Mouse (Mus musculus): ENCODE measurements around the gene Nup107. TPM values are rescaled to one million over a fixed set of nuclear protein-coding genes. Genes with fewer than 3 reads are reported as not detected.
"Not testable (repeated sequence)": the region's sequence is repeated elsewhere in the genome, so short reads cannot be mapped to it uniquely, and the experiment has no call there.

Gene Nup107
- polyA plus RNA-seq, 1 experiment from 2014 or later: 74.7 TPM

- no peak overlapping the region for H3K4me3 ChIP-seq
- H3K4me1 ChIP-seq: peaks cover 6% of the 10 kb centered on the region; the same call in 1 of the 2 replicates
- H3K27ac ChIP-seq: no peak overlapping the region
- H3K9ac ChIP-seq: no peak overlapping the region
- no peaks in the 10 kb centered on the region for H3K36me3 ChIP-seq
- WGBS: 91% methylated on average over 4 of the region's 4 CpGs
- no peaks in the 10 kb centered on the region for H3K27me3 ChIP-seq
- ATAC-seq (ENCODE audit: borderline replicate concordance, extremely low read depth, low FRiP score, low TSS enrichment): no peak
- no peak overlapping the region for H3K4me2 ChIP-seq
- no peaks in the 10 kb centered on the region for H3K9me3 ChIP-seq
These were observed 65.6 kb downstream of the Nup107 start for GRCm38 (mm10) chr10:117726888-117727385.

DNA sequence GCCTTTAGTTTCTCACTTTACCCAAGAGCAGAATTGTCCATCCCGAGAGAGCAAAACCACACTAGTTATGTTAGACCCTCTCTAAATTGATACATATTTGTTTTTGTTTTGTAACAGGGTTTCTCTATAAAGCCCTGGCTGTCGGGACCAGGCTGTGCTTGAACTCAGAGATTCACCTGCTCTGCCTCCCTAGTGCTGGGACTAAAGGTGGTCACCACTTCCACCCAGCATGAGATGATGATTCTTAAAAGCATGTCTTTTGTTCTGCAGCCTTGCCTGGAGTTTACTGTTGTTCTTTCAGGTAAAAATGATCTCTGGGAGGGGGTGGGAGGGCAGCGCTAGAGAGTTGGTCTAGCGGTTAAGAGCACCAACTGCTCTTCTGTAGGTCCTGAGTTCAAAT, 66.2 kb downstream of the Nup107 start:
- WGBS: 89% methylated on average over 4 of the region's 4 CpGs
- no peak overlapping the region for H3K4me2 ChIP-seq
- H3K36me3 ChIP-seq: no peaks in the 10 kb centered on the region
- H3K9me3 ChIP-seq: no peaks in the 10 kb centered on the region
- H3K27me3 ChIP-seq: no peaks in the 10 kb centered on the region
- ATAC-seq (ENCODE audit: borderline replicate concordance, extremely low read depth, low FRiP score, low TSS enrichment): no peak
- H3K4me3 ChIP-seq: no peak overlapping the region
- peaks cover 6% of the 10 kb centered on the region; the same call in 1 of the 2 replicates for H3K4me1 ChIP-seq
- no peak overlapping the region for H3K27ac ChIP-seq
- no peak overlapping the region for H3K9ac ChIP-seq

GRCm38 (mm10) chr10:117725671-117726070, 66.8 kb downstream of the Nup107 start:
- ATAC-seq (ENCODE audit: borderline replicate concordance, extremely low read depth, low FRiP score, low TSS enrichment): no peak
- H3K4me2 ChIP-seq: no peak overlapping the region
- no peaks in the 10 kb centered on the region for H3K36me3 ChIP-seq
- peaks cover 6% of the 10 kb centered on the region; the same call in 1 of the 2 replicates for H3K4me1 ChIP-seq
- no peak overlapping the region for H3K4me3 ChIP-seq
- H3K9me3 ChIP-seq: no peaks in the 10 kb centered on the region
- H3K27ac ChIP-seq: no peak overlapping the region
- WGBS: 63% methylated on average over 7 of the region's 7 CpGs
- H3K27me3 ChIP-seq: no peaks in the 10 kb centered on the region
- no peak overlapping the region for H3K9ac ChIP-seq

GRCm38 (mm10) chr10:117724804-117725361, 67.6 kb downstream of the Nup107 start:
- peaks cover 6% of the 10 kb centered on the region; the same call in 1 of the 2 replicates for H3K4me1 ChIP-seq
- H3K9me3 ChIP-seq: no peaks in the 10 kb centered on the region
- H3K4me3 ChIP-seq: no peak overlapping the region
- WGBS: 90% methylated on average over 3 of the region's 3 CpGs
- no peaks in the 10 kb centered on the region for H3K36me3 ChIP-seq
- H3K9ac ChIP-seq: no peak overlapping the region
- ATAC-seq (ENCODE audit: borderline replicate concordance, extremely low read depth, low FRiP score, low TSS enrichment): no peak
- no peak overlapping the region for H3K27ac ChIP-seq
- no peaks in the 10 kb centered on the region for H3K27me3 ChIP-seq
- no peak overlapping the region for H3K4me2 ChIP-seq

- no peak for ATAC-seq (ENCODE audit: borderline replicate concordance, extremely low read depth, low FRiP score, low TSS enrichment)
- Histone ChIP-seq H3K4me1 (peaks cover 4% of the 10 kb centered on the region; the same call in 1 of the 2 replicates), H3K9me3 (no peaks in the 10 kb centered on the region), H3K27me3 (no peaks in the 10 kb centered on the region), H3K4me3 (no peak overlapping the region), H3K4me2 (no peak overlapping the region), H3K36me3 (no peaks in the 10 kb centered on the region), H3K9ac (no peak overlapping the region), H3K27ac (no peak overlapping the region)
- WGBS: 65% methylated on average over 5 of the region's 5 CpGs
These were observed 68.3 kb downstream of the Nup107 start for GRCm38 (mm10) chr10:117724136-117724718.

DNA sequence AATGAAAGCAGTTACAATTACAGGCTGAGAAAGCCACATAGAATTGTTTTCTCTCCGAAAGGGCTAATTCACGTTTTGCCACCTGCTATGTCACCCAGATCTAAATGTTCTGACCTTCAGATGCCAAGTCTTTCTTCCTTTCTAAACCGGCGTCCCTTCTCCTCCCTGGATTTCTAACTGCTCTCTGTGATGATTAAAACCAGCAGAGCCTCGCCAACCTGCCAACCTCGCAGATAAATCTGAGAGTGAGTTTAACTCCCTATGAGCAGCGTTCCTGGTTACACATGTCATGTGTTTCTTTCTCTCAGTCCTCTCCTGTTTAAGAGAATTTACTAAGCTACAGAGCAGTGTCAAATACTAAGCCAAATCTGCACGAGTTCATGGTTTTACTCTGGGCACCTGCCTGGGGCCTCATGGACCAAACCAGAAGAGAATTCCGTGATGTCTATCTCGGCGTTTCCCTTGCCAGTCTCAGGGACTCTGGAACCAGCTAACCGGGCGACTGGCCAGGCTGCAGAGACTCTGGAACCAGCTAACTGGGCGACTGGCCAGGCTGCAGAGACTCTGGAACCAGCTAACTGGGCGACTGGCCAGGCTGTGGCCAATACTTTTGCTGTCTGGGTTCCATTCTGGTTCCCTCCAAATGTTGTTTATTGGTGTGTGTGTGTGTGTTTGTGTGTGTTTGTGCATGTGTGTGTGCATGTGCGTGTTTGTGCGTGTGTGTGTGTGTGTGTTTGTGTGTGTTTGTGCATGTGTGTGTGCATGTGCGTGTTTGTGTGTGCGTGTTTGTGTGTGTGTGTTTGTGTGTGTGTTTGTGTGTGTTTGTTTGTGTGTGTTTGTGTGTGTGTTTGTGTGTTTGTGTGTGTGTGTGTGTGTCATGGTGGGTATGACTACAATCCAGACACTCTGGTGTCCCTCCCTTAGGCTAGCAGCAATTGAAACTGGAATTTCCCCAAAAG, 74.1 kb downstream of the Nup107 start:
- H3K36me3 ChIP-seq: no peaks in the 10 kb centered on the region
- H3K9me3 ChIP-seq: no peaks in the 10 kb centered on the region
- H3K27me3 ChIP-seq: no peaks in the 10 kb centered on the region
- H3K4me3 ChIP-seq: no peak overlapping the region
- 47% methylated on average over 19 of the region's 19 CpGs for WGBS
- peak overlapping the region; percentile 61 for H3K27ac ChIP-seq
- no peak overlapping the region for H3K9ac ChIP-seq
- H3K4me2 ChIP-seq: peak overlapping the region; percentile 1; the same call in 1 of the 2 replicates
- H3K4me1 ChIP-seq: peaks cover 15% of the 10 kb centered on the region; the same call in 1 of the 2 replicates
- no peak for ATAC-seq (ENCODE audit: borderline replicate concordance, extremely low read depth, low FRiP score, low TSS enrichment)

- WGBS: 5% methylated on average over 4 of the region's 4 CpGs
- Histone ChIP-seq H3K9ac (no peak overlapping the region), H3K4me2 (peak overlapping the region; percentile 1; the same call in 1 of the 2 replicates), H3K9me3 (no peaks in the 10 kb centered on the region), H3K36me3 (no peaks in the 10 kb centered on the region), H3K27me3 (no peaks in the 10 kb centered on the region), H3K4me1 (peaks cover 15% of the 10 kb centered on the region; the same call in 1 of the 2 replicates), H3K4me3 (no peak overlapping the region), H3K27ac (peak overlapping the region; percentile 61)
- no peak for ATAC-seq (ENCODE audit: borderline replicate concordance, extremely low read depth, low FRiP score, low TSS enrichment)
These were observed 74.9 kb downstream of the Nup107 start for GRCm38 (mm10) chr10:117717583-117717982.

DNA sequence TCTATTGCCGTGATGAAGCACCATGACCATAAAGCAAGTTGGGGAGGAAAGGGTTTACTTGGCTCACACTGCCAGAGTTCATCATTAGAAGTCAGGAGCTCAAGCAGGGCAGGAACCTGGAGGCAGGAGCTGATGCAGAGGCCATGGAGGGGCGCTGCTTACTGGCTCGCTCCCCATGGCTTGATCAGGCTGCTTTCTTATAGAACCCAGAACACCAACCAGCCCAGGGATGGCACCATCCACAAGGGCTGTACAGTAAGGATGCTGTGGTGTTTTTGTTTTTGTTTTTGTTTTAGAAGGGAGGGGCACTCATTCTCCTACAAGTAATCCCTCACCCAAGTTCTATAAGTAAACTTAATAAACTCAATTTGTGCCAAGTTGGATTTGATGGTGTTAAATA, 75.8 kb downstream of the Nup107 start:
- Histone ChIP-seq H3K36me3 (no peaks in the 10 kb centered on the region), H3K27me3 (no peaks in the 10 kb centered on the region), H3K4me1 (peaks cover 15% of the 10 kb centered on the region; the same call in 1 of the 2 replicates), H3K9ac (no peak overlapping the region), H3K4me3 (no peak overlapping the region), H3K27ac (no peak overlapping the region), H3K9me3 (no peaks in the 10 kb centered on the region), H3K4me2 (no peak overlapping the region)
- ATAC-seq (ENCODE audit: borderline replicate concordance, extremely low read depth, low FRiP score, low TSS enrichment): no peak
- WGBS: 83% methylated on average over 3 of the region's 3 CpGs

DNA sequence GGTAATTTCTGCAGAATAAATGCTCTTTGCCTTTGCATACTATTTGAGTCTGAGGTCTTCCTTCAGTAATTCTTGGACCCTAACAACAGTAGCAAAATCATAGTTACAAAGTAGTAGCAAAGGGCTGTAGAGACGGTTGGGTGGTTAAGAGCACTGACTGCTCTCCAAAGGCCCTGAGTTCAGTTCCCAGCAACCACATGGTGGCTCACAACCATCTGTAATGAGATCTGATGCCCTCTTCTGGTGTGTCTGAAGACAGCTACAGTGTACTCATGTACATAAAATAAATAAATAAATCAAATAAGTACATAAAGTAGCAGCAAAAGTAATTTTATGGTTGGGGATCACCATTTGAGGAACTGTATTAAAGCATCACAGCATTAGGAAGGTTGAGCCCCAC, 76.9 kb downstream of the Nup107 start:
- not testable (repeated sequence) for H3K27me3 ChIP-seq; H3K4me3 ChIP-seq; ATAC-seq (ENCODE audit: borderline replicate concordance, extremely low read depth, low FRiP score, low TSS enrichment); H3K27ac ChIP-seq; H3K9ac ChIP-seq; H3K4me2 ChIP-seq; H3K9me3 ChIP-seq; H3K36me3 ChIP-seq
- peaks cover 20% of the 10 kb centered on the region for H3K4me1 ChIP-seq
- WGBS: 93% methylated on average over 1 of the region's 1 CpGs

- WGBS: 68% methylated on average over 4 of the region's 4 CpGs
- H3K27me3 ChIP-seq: no peaks in the 10 kb centered on the region
- no peak overlapping the region for H3K9ac ChIP-seq
- peaks cover 20% of the 10 kb centered on the region for H3K4me1 ChIP-seq
- H3K4me3 ChIP-seq: no peak overlapping the region
- H3K4me2 ChIP-seq: no peak overlapping the region
- no peaks in the 10 kb centered on the region for H3K9me3 ChIP-seq
- no peak overlapping the region for H3K27ac ChIP-seq
- ATAC-seq (ENCODE audit: borderline replicate concordance, extremely low read depth, low FRiP score, low TSS enrichment): no peak
- no peaks in the 10 kb centered on the region for H3K36me3 ChIP-seq
These were observed 77.5 kb downstream of the Nup107 start for GRCm38 (mm10) chr10:117714928-117715500.

- H3K4me3 ChIP-seq: no peak overlapping the region
- H3K4me1 ChIP-seq: peaks cover 25% of the 10 kb centered on the region
- H3K36me3 ChIP-seq: no peaks in the 10 kb centered on the region
- H3K9me3 ChIP-seq: no peaks in the 10 kb centered on the region
- 81% methylated on average over 3 of the region's 3 CpGs for WGBS
- no peak overlapping the region for H3K9ac ChIP-seq
- no peaks in the 10 kb centered on the region for H3K27me3 ChIP-seq
- no peak overlapping the region for H3K4me2 ChIP-seq
- no peak overlapping the region for H3K27ac ChIP-seq
- no peak for ATAC-seq (ENCODE audit: borderline replicate concordance, extremely low read depth, low FRiP score, low TSS enrichment)
These were observed 78.4 kb downstream of the Nup107 start for GRCm38 (mm10) chr10:117714048-117714545.
